Mouse (Mus musculus) megakaryocyte, embryonic 14.5 days (primary cell): Measurements from ENCODE around the gene Col23a1. TPM values are rescaled to one million over a fixed set of nuclear protein-coding genes. Genes with fewer than 3 reads are reported as not detected.

Source experiments
- H3K27me3 ChIP-seq: replicated peaks from 2 replicates; pipeline ENCODE3; 2012; ENCODE audit warnings: inconsistent platforms
- H3K36me3 ChIP-seq: replicated peaks from 2 replicates; pipeline ENCODE3; 2012; ENCODE audit warnings: low read length, inconsistent platforms, mixed read lengths
- H3K4me1 ChIP-seq: 2 replicates; pipeline ENCODE4 v1.6.1; 2012; ENCODE audit warnings: inconsistent platforms
- H3K4me3 ChIP-seq: replicated peaks from 2 replicates; pipeline ENCODE3; 2012; ENCODE audit warnings: moderate library complexity, mild to moderate bottlenecking, inconsistent platforms
- H3K9me3 ChIP-seq: 2 replicates; pipeline ENCODE4 v1.6.1; 2012; ENCODE audit warnings: inconsistent platforms
- FLI1 ChIP-seq: IDR thresholded peaks from 2 replicates; pipeline ENCODE4 v1.6.1; 2012; ENCODE audit warnings: low read length, inconsistent platforms, mixed read lengths
- GATA1 ChIP-seq: IDR thresholded peaks from 3 replicates; pipeline ENCODE4 v1.6.1; 2012; ENCODE audit warnings: mixed read lengths, low read length, inconsistent platforms, borderline replicate concordance
- polyA plus RNA-seq: library from polyadenylated mRNA; stranded (reverse); fragments of >175 nt; gene quantifications from 2 replicates; pipeline ENCODE4 v1.2.3, GENCODE M21; 2012; ENCODE audit warnings: low replicate concordance; ENCODE audit not compliant: insufficient read depth

The Col23a1 gene
- polyA plus RNA-seq, 1 experiment, result 0.21 TPM

- peaks cover 13% of the 10 kb centered on the region for H3K4me1 ChIP-seq
- H3K27me3 ChIP-seq, result peaks cover 4% of the 10 kb centered on the region
- no peaks in the 10 kb centered on the region for H3K36me3 ChIP-seq
- no peak for TF ChIP-seq FLI1
- TF ChIP-seq GATA1, result no peak
- 0 out of 2 replicates have a peak, but pooled peaks cover 10% of the 10 kb centered on the region for H3K9me3 ChIP-seq
- no peak overlapping the region for H3K4me3 ChIP-seq
These were observed 81.6 kb downstream of the Col23a1 start for GRCm38 (mm10) chr11:51371321-51371720.

- Histone ChIP-seq H3K9me3 (0 out of 2 replicates have a peak, but pooled peaks cover 9% of the 10 kb centered on the region), H3K4me3 (no peak overlapping the region), H3K27me3 (peaks cover 4% of the 10 kb centered on the region), H3K36me3 (no peaks in the 10 kb centered on the region), H3K4me1 (peaks cover 11% of the 10 kb centered on the region)
- TF ChIP-seq FLI1 (no peak), GATA1 (no peak)
These were observed 82.2 kb downstream of the Col23a1 start for GRCm38 (mm10) chr11:51371926-51372325.

GRCm38 (mm10) chr11:51377199-51377598 lies 87.5 kb downstream of the Col23a1 start:
- Histone ChIP-seq H3K9me3 (no peaks in the 10 kb centered on the region), H3K4me3 (no peak overlapping the region)

GRCm38 (mm10) chr11:51388892-51389340 lies 99.2 kb downstream of the Col23a1 start:
- peaks cover 1% of the 10 kb centered on the region for H3K27me3 ChIP-seq
- TF ChIP-seq FLI1, result no peak
- no peak for TF ChIP-seq GATA1

More at GRCm38 (mm10) chr11:51377199-51377598, 87.5 kb downstream of the Col23a1 start:
- Histone ChIP-seq H3K27me3 (peaks cover 4% of the 10 kb centered on the region), H3K36me3 (no peaks in the 10 kb centered on the region), H3K4me1 (no peaks in the 10 kb centered on the region)
- TF ChIP-seq FLI1 (no peak), GATA1 (no peak)

GRCm38 (mm10) chr11:51389763-51390162 lies 100.0 kb downstream of the Col23a1 start:
- peaks cover 1% of the 10 kb centered on the region for H3K27me3 ChIP-seq
- H3K4me3 ChIP-seq, result no peak overlapping the region
- H3K36me3 ChIP-seq, result no peaks in the 10 kb centered on the region
- no peaks in the 10 kb centered on the region for H3K4me1 ChIP-seq
- no peak for TF ChIP-seq FLI1
- TF ChIP-seq GATA1, result no peak
- H3K9me3 ChIP-seq, result 0 out of 2 replicates have a peak, but pooled peaks cover 3% of the 10 kb centered on the region

More at GRCm38 (mm10) chr11:51388892-51389340, 99.2 kb downstream of the Col23a1 start:
- no peaks in the 10 kb centered on the region for H3K36me3 ChIP-seq
- H3K4me1 ChIP-seq, result no peaks in the 10 kb centered on the region
- peaks cover 5% of the 10 kb centered on the region for H3K9me3 ChIP-seq
- H3K4me3 ChIP-seq, result no peak overlapping the region

GRCm38 (mm10) chr11:51390521-51390920 lies 100.8 kb downstream of the Col23a1 start:
- Histone ChIP-seq H3K9me3 (no peaks in the 10 kb centered on the region), H3K4me3 (no peak overlapping the region), H3K36me3 (no peaks in the 10 kb centered on the region), H3K4me1 (no peaks in the 10 kb centered on the region), H3K27me3 (peaks cover 1% of the 10 kb centered on the region)
- TF ChIP-seq FLI1, result no peak
- no peak for TF ChIP-seq GATA1

- Histone ChIP-seq H3K4me3 (no peak overlapping the region), H3K9me3 (no peaks in the 10 kb centered on the region), H3K36me3 (no peaks in the 10 kb centered on the region), H3K27me3 (peaks cover 1% of the 10 kb centered on the region), H3K4me1 (no peaks in the 10 kb centered on the region)
- TF ChIP-seq FLI1 (no peak), GATA1 (no peak)
These were observed 101.8 kb downstream of the Col23a1 start for GRCm38 (mm10) chr11:51391548-51391947.

- Histone ChIP-seq H3K4me3 (no peak overlapping the region), H3K36me3 (no peaks in the 10 kb centered on the region), H3K4me1 (no peaks in the 10 kb centered on the region), H3K9me3 (no peaks in the 10 kb centered on the region), H3K27me3 (no peaks in the 10 kb centered on the region)
- TF ChIP-seq FLI1, result no peak
These were observed 104.7 kb downstream of the Col23a1 start for GRCm38 (mm10) chr11:51394301-51394865.

- no peaks in the 10 kb centered on the region for H3K36me3 ChIP-seq
- H3K4me1 ChIP-seq, result no peaks in the 10 kb centered on the region
- TF ChIP-seq GATA1 (no peak), FLI1 (no peak)
- 0 out of 2 replicates have a peak, but pooled peaks cover 4% of the 10 kb centered on the region for H3K9me3 ChIP-seq
- no peaks in the 10 kb centered on the region for H3K27me3 ChIP-seq
- H3K4me3 ChIP-seq, result no peak overlapping the region
These were observed 106.7 kb downstream of the Col23a1 start for GRCm38 (mm10) chr11:51396451-51396850.

GRCm38 (mm10) chr11:51398084-51398483 lies 108.4 kb downstream of the Col23a1 start:
- Histone ChIP-seq H3K4me3 (no peak overlapping the region), H3K36me3 (no peaks in the 10 kb centered on the region), H3K4me1 (no peaks in the 10 kb centered on the region), H3K9me3 (0 out of 2 replicates have a peak, but pooled peaks cover 6% of the 10 kb centered on the region), H3K27me3 (peaks cover under 1% of the 10 kb centered on the region)
- TF ChIP-seq GATA1, result no peak
- no peak for TF ChIP-seq FLI1
